Mouse (Mus musculus): ENCODE results near the gene Fam71f2.

DNA sequence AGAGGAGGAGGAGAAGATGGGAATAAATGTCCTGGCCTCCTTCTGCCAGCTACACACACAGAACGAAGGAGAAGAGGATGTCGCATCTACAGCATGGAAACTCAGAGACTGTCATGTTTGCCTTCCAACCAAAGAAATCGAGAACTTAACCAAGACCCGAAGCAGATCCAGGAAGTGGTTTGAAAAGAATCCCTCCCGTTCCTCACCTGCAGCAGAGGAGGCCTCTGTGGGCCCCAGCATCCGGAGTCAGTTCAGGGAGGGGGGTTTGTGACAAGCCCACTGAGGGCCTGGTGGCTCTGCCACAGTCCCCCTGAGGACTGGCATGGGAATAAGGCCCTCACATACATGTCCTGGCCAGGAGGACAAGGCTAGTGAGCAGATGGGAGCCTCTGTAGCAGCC lies 47.1 kb upstream of the Fam71f2 start:
- TF ChIP-seq EP300 (IDR thresholded peaks at IDR 0.05; ENCODE audit: low read depth): no peak
- no peak for TF ChIP-seq CTCF (IDR thresholded peaks at IDR 0.05; ENCODE audit: low read depth)
